Mouse (Mus musculus): Measurements from ENCODE around the gene Dhx16. TPM values are rescaled to one million over a fixed set of nuclear protein-coding genes. Genes with fewer than 3 reads are reported as not detected.

Dhx16 gene
- polyA plus RNA-seq, 1 experiment from 2014 or later = 41.8 TPM

GRCm38 (mm10) chr17:35864832-35865353 lies 14.7 kb upstream of the Dhx16 start:
- Histone ChIP-seq H3K4me1 (peaks cover 51% of the 10 kb centered on the region), H3K36me3 (peaks cover 5% of the 10 kb centered on the region; the same call in 1 of the 2 replicates), H3K9me3 (no peaks in the 10 kb centered on the region), H3K4me3 (peak overlapping the region; percentile 63), H3K27ac (peak overlapping the region; percentile 95), H3K9ac (peak overlapping the region; percentile 86), H3K4me2 (replicated peaks) (peak overlapping the region; percentile 99), H3K27me3 (no peaks in the 10 kb centered on the region)
- WGBS = 24% methylated on average over 10 of the region's 10 CpGs
- no peak for ATAC-seq (ENCODE audit: low FRiP score, low read depth)

- WGBS = under 1% methylated on average over 44 of the region's 48 CpGs
- H3K36me3 ChIP-seq = peaks cover 7% of the 10 kb centered on the region; the same call in 1 of the 2 replicates
- H3K27ac ChIP-seq = peak within 1 kb of the TSS; percentile 95
- ATAC-seq (ENCODE audit: low FRiP score, low read depth) = peak; percentile 76
- H3K4me2 ChIP-seq (replicated peaks) = peak within 1 kb of the TSS; percentile 99
- H3K4me1 ChIP-seq = peaks cover 56% of the 10 kb centered on the region
- peak within 1 kb of the TSS; percentile 63 for H3K4me3 ChIP-seq
- H3K9me3 ChIP-seq = no peaks in the 10 kb centered on the region
- H3K27me3 ChIP-seq = no peaks in the 10 kb centered on the region
- peak within 1 kb of the TSS; percentile 86 for H3K9ac ChIP-seq
Measured at GRCm38 (mm10) chr17:35865481-35866280, 13.9 kb upstream of the Dhx16 start, which contains the start of gene Ppp1r18. Ppp1r18 (plus strand) TSS chr17:35865593.

- Histone ChIP-seq H3K27me3 (no peaks in the 10 kb centered on the region), H3K4me2 (replicated peaks) (peak overlapping the region; percentile 99), H3K36me3 (peaks cover 13% of the 10 kb centered on the region), H3K4me3 (peak overlapping the region; percentile 63), H3K4me1 (peaks cover 55% of the 10 kb centered on the region), H3K9me3 (no peaks in the 10 kb centered on the region), H3K27ac (peak overlapping the region; percentile 95), H3K9ac (peak overlapping the region; percentile 86)
- 0% methylated on average over 38 of the region's 38 CpGs for WGBS
- peak; percentile 55 for ATAC-seq (ENCODE audit: low FRiP score, low read depth)
Measured at GRCm38 (mm10) chr17:35866281-35866831, 13.3 kb upstream of the Dhx16 start.

GRCm38 (mm10) chr17:35866911-35867890 lies 12.4 kb upstream of the Dhx16 start:
- H3K36me3 ChIP-seq = peaks cover 15% of the 10 kb centered on the region
- H3K4me1 ChIP-seq = peaks cover 54% of the 10 kb centered on the region
- H3K4me2 ChIP-seq (replicated peaks) = peak overlapping the region; percentile 99
- no peaks in the 10 kb centered on the region for H3K9me3 ChIP-seq
- H3K27me3 ChIP-seq = no peaks in the 10 kb centered on the region
- 8% methylated on average over 26 of the region's 26 CpGs for WGBS
- peak overlapping the region; percentile 95 for H3K27ac ChIP-seq
- peak overlapping the region; percentile 63 for H3K4me3 ChIP-seq
- no peak for ATAC-seq (ENCODE audit: low FRiP score, low read depth)
- H3K9ac ChIP-seq = peak overlapping the region; percentile 86

GRCm38 (mm10) chr17:35868165-35868820 lies 11.3 kb upstream of the Dhx16 start:
- H3K27ac ChIP-seq = peak overlapping the region; percentile 95
- H3K27me3 ChIP-seq = no peaks in the 10 kb centered on the region
- ATAC-seq (ENCODE audit: low FRiP score, low read depth) = no peak
- peak overlapping the region; percentile 63 for H3K4me3 ChIP-seq
- H3K4me1 ChIP-seq = peaks cover 62% of the 10 kb centered on the region
- peaks cover 21% of the 10 kb centered on the region for H3K36me3 ChIP-seq
- peak overlapping the region; percentile 99 for H3K4me2 ChIP-seq (replicated peaks)
- peak overlapping the region; percentile 86 for H3K9ac ChIP-seq
- no peaks in the 10 kb centered on the region for H3K9me3 ChIP-seq
- 24% methylated on average over 17 of the region's 17 CpGs for WGBS

GRCm38 (mm10) chr17:35868961-35869345 lies 10.7 kb upstream of the Dhx16 start:
- ATAC-seq (ENCODE audit: low FRiP score, low read depth) = no peak
- 3% methylated on average over 7 of the region's 7 CpGs for WGBS
- H3K4me2 ChIP-seq (replicated peaks) = peak overlapping the region; percentile 99
- no peaks in the 10 kb centered on the region for H3K9me3 ChIP-seq
- peak overlapping the region; percentile 63 for H3K4me3 ChIP-seq
- no peaks in the 10 kb centered on the region for H3K27me3 ChIP-seq
- peaks cover 22% of the 10 kb centered on the region for H3K36me3 ChIP-seq
- peak overlapping the region; percentile 86 for H3K9ac ChIP-seq
- peak overlapping the region; percentile 6 for H3K27ac ChIP-seq
- H3K4me1 ChIP-seq = peaks cover 69% of the 10 kb centered on the region

- Histone ChIP-seq H3K36me3 (peaks cover 26% of the 10 kb centered on the region), H3K27ac (peak overlapping the region; percentile 6; the same call in 1 of the 2 replicates), H3K9ac (peak overlapping the region; percentile 86), H3K27me3 (no peaks in the 10 kb centered on the region), H3K4me1 (peaks cover 65% of the 10 kb centered on the region), H3K4me2 (replicated peaks) (peak overlapping the region; percentile 99), H3K9me3 (no peaks in the 10 kb centered on the region), H3K4me3 (peak overlapping the region; percentile 63)
- 4% methylated on average over 7 of the region's 7 CpGs for WGBS
- ATAC-seq (ENCODE audit: low FRiP score, low read depth) = no peak
Measured at GRCm38 (mm10) chr17:35869346-35870067, 10.1 kb upstream of the Dhx16 start.

- H3K9ac ChIP-seq = peak overlapping the region; percentile 86
- no peak for ATAC-seq (ENCODE audit: low FRiP score, low read depth)
- H3K4me3 ChIP-seq = peak overlapping the region; percentile 63
- peak overlapping the region; percentile 99 for H3K4me2 ChIP-seq (replicated peaks)
- no peaks in the 10 kb centered on the region for H3K27me3 ChIP-seq
- 63% methylated on average over 9 of the region's 9 CpGs for WGBS
- H3K36me3 ChIP-seq = peaks cover 34% of the 10 kb centered on the region
- peak overlapping the region; percentile 6; the same call in 1 of the 2 replicates for H3K27ac ChIP-seq
- no peaks in the 10 kb centered on the region for H3K9me3 ChIP-seq
- peaks cover 58% of the 10 kb centered on the region for H3K4me1 ChIP-seq
Measured at GRCm38 (mm10) chr17:35870151-35870883, 9.3 kb upstream of the Dhx16 start.

- Histone ChIP-seq H3K9ac (no peak overlapping the region), H3K4me2 (replicated peaks) (peak overlapping the region; percentile 99), H3K9me3 (no peaks in the 10 kb centered on the region), H3K36me3 (peaks cover 39% of the 10 kb centered on the region), H3K27ac (peak overlapping the region; percentile 6; the same call in 1 of the 2 replicates), H3K4me1 (peaks cover 58% of the 10 kb centered on the region), H3K4me3 (peak overlapping the region; percentile 63), H3K27me3 (no peaks in the 10 kb centered on the region)
- 85% methylated on average over 8 of the region's 8 CpGs for WGBS
- ATAC-seq (ENCODE audit: low FRiP score, low read depth) = no peak
Measured at GRCm38 (mm10) chr17:35870884-35871696, 8.5 kb upstream of the Dhx16 start.

Data from limb, embryonic 13.5 days (tissue).